Mouse (Mus musculus): ENCODE measurements at regions not wholly inside any gene's neighbourhood (a gene's known extent, or its start where the extent isn't known, plus 50 kb on each side); places are given as distances from the start of the nearest gene placed in this dataset.

DNA sequence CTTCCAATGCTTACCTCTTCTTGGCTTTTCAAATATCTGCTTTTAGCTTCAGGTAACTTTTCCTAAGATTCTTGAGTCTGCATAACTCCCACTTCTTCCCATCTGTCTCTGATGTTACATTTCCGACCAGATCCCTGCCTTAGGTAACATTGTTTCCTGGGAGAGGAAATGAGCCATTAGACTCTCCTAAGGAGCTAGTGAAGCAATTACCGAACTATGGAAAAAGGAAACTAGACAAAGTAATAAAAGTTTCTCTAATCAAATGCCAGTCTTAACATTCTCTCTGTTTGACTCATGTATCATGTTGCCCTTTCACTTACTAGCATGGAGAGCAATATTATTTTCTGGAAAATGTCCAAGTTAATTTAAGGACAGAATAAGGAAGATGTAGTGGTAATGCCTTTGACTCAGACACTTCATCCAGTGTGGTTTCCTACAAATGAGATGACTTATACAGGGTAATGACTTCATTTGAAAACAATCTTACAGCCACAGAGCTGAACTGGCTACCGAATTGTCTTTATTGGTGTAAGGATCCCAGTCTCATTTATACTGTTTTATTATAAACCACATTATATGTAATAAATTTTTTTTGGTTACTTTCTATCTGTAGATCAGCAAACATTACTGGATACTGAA is 263.8 kb upstream of the Fam84a start:
- H3K4me1 ChIP-seq (replicated peaks): no peaks in the 10 kb centered on the region
- no peak overlapping the region for H3K27ac ChIP-seq
- 88% methylated on average over 3 of the region's 3 CpGs for WGBS
- H3K9ac ChIP-seq (replicated peaks): no peak overlapping the region
- H3K4me3 ChIP-seq (replicated peaks): no peak overlapping the region
- no peaks in the 10 kb centered on the region for H3K36me3 ChIP-seq
- H3K9me3 ChIP-seq: no peaks in the 10 kb centered on the region
- ATAC-seq: no peak
- H3K4me2 ChIP-seq (replicated peaks): no peak overlapping the region
- H3K27me3 ChIP-seq: no peaks in the 10 kb centered on the region

DNA sequence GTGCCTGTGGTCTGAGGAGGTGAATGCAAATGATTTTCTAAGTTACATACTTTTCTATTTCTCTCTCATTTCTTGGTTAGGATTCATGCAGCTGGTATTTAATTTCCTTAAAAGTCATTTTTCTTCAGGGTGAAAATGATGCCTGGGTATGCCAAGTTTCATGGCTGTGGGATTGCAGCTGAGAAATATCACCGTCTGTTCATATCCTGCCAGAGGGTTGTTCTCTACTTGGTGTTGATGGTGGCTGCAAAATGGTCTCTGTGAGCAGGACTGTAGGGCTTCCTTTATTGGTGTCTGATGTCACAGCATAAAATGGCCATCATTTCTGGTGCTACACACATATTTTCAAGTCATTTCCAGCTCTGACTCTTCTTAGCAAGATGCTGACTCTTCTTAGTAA is 259.2 kb upstream of the Fam84a start:
- H3K4me3 ChIP-seq (replicated peaks): no peak overlapping the region
- no peak overlapping the region for H3K9ac ChIP-seq (replicated peaks)
- no peak overlapping the region for H3K4me2 ChIP-seq (replicated peaks)
- no peaks in the 10 kb centered on the region for H3K4me1 ChIP-seq (replicated peaks)
- no peak overlapping the region for H3K27ac ChIP-seq
- ATAC-seq: no peak
- H3K27me3 ChIP-seq: no peaks in the 10 kb centered on the region
- H3K9me3 ChIP-seq: no peaks in the 10 kb centered on the region
- WGBS: 97% methylated on average over 1 of the region's 1 CpGs
- no peaks in the 10 kb centered on the region for H3K36me3 ChIP-seq

- H3K9me3 ChIP-seq: no peaks in the 10 kb centered on the region
- ATAC-seq: no peak
- WGBS: 90% methylated on average over 1 of the region's 1 CpGs
Observed at GRCm38 (mm10) chr12:14405796-14406195, 253.9 kb upstream of the Fam84a start.

DNA sequence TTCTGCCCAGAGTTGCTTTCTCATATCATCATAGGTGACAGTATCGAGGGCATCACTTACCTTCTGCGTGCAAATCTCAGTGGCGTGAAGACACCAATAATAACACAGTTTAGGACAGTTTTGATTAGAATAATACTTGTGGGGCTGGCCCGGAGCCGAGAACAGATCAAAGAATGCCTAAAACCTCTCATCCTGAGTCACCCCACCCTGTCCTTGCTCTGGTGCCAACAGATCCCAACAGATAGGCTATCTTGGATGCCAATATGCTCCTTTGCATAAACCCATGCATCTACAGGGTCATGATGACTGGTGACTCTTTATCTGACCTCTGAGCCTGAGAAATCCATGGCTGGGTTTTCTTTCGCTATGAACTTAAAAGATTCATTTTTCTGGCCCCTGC is 224.4 kb upstream of the Fam84a start:
- Histone ChIP-seq H3K27me3 (no peaks in the 10 kb centered on the region), H3K9ac (replicated peaks) (no peak overlapping the region), H3K4me2 (replicated peaks) (no peak overlapping the region), H3K9me3 (no peaks in the 10 kb centered on the region), H3K36me3 (no peaks in the 10 kb centered on the region), H3K4me3 (replicated peaks) (no peak overlapping the region), H3K4me1 (replicated peaks) (no peaks in the 10 kb centered on the region), H3K27ac (no peak overlapping the region)
- no peak for ATAC-seq
- 89% methylated on average over 6 of the region's 6 CpGs for WGBS

More at GRCm38 (mm10) chr12:14405796-14406195, 253.9 kb upstream of the Fam84a start:
- Histone ChIP-seq H3K4me1 (replicated peaks) (no peaks in the 10 kb centered on the region), H3K27ac (no peak overlapping the region), H3K4me2 (replicated peaks) (no peak overlapping the region), H3K4me3 (replicated peaks) (no peak overlapping the region), H3K9ac (replicated peaks) (no peak overlapping the region), H3K27me3 (no peaks in the 10 kb centered on the region), H3K36me3 (no peaks in the 10 kb centered on the region)

- Histone ChIP-seq H3K9ac (replicated peaks) (no peak overlapping the region), H3K27ac (no peak overlapping the region), H3K4me1 (replicated peaks) (no peaks in the 10 kb centered on the region), H3K4me3 (replicated peaks) (no peak overlapping the region), H3K9me3 (no peaks in the 10 kb centered on the region), H3K4me2 (replicated peaks) (no peak overlapping the region), H3K27me3 (no peaks in the 10 kb centered on the region), H3K36me3 (no peaks in the 10 kb centered on the region)
- 55% methylated on average over 5 of the region's 5 CpGs for WGBS
- ATAC-seq: no peak
Observed at GRCm38 (mm10) chr12:14338244-14338799, 186.5 kb upstream of the Fam84a start.

- Histone ChIP-seq H3K9me3 (no peaks in the 10 kb centered on the region), H3K4me1 (replicated peaks) (no peaks in the 10 kb centered on the region), H3K4me2 (replicated peaks) (no peak overlapping the region), H3K4me3 (replicated peaks) (no peak overlapping the region), H3K36me3 (no peaks in the 10 kb centered on the region), H3K27me3 (no peaks in the 10 kb centered on the region), H3K9ac (replicated peaks) (no peak overlapping the region), H3K27ac (no peak overlapping the region)
- ATAC-seq: peak; percentile 24; the same call in 1 of the 2 replicates
- 67% methylated on average over 3 of the region's 3 CpGs for WGBS
Observed at GRCm38 (mm10) chr12:14337813-14338212, 186.0 kb upstream of the Fam84a start.

GRCm38 (mm10) chr12:14318693-14319092 is 166.8 kb upstream of the Fam84a start:
- WGBS: 88% methylated on average over 3 of the region's 3 CpGs
- H3K4me3 ChIP-seq (replicated peaks): no peak overlapping the region
- H3K4me1 ChIP-seq (replicated peaks): no peaks in the 10 kb centered on the region
- no peak overlapping the region for H3K9ac ChIP-seq (replicated peaks)
- H3K9me3 ChIP-seq: no peaks in the 10 kb centered on the region
- ATAC-seq: no peak
- H3K27me3 ChIP-seq: no peaks in the 10 kb centered on the region
- no peak overlapping the region for H3K4me2 ChIP-seq (replicated peaks)
- no peaks in the 10 kb centered on the region for H3K36me3 ChIP-seq
- no peak overlapping the region for H3K27ac ChIP-seq

- H3K9me3 ChIP-seq: no peaks in the 10 kb centered on the region
- H3K4me1 ChIP-seq (replicated peaks): no peaks in the 10 kb centered on the region
- H3K27ac ChIP-seq: no peak overlapping the region
- ATAC-seq: no peak
- no peak overlapping the region for H3K4me2 ChIP-seq (replicated peaks)
- H3K36me3 ChIP-seq: no peaks in the 10 kb centered on the region
- 93% methylated on average over 2 of the region's 2 CpGs for WGBS
- no peak overlapping the region for H3K4me3 ChIP-seq (replicated peaks)
- H3K9ac ChIP-seq (replicated peaks): no peak overlapping the region
- H3K27me3 ChIP-seq: no peaks in the 10 kb centered on the region
Observed at GRCm38 (mm10) chr12:14316392-14316791, 164.5 kb upstream of the Fam84a start.

GRCm38 (mm10) chr12:14315780-14316179 is 163.9 kb upstream of the Fam84a start:
- Histone ChIP-seq H3K4me2 (replicated peaks) (no peak overlapping the region), H3K4me3 (replicated peaks) (no peak overlapping the region), H3K4me1 (replicated peaks) (no peaks in the 10 kb centered on the region), H3K27ac (no peak overlapping the region), H3K36me3 (no peaks in the 10 kb centered on the region), H3K9ac (replicated peaks) (no peak overlapping the region), H3K27me3 (no peaks in the 10 kb centered on the region), H3K9me3 (no peaks in the 10 kb centered on the region)
- WGBS: 75% methylated on average over 5 of the region's 5 CpGs
- ATAC-seq: no peak

GRCm38 (mm10) chr12:14302366-14302930 is 150.6 kb upstream of the Fam84a start:
- WGBS: 87% methylated on average over 2 of the region's 2 CpGs
- no peaks in the 10 kb centered on the region for H3K4me1 ChIP-seq (replicated peaks)
- no peak overlapping the region for H3K27ac ChIP-seq
- H3K4me2 ChIP-seq (replicated peaks): no peak overlapping the region
- no peak overlapping the region for H3K4me3 ChIP-seq (replicated peaks)
- no peaks in the 10 kb centered on the region for H3K27me3 ChIP-seq
- H3K36me3 ChIP-seq: no peaks in the 10 kb centered on the region
- ATAC-seq: no peak
- no peaks in the 10 kb centered on the region for H3K9me3 ChIP-seq
- no peak overlapping the region for H3K9ac ChIP-seq (replicated peaks)

DNA sequence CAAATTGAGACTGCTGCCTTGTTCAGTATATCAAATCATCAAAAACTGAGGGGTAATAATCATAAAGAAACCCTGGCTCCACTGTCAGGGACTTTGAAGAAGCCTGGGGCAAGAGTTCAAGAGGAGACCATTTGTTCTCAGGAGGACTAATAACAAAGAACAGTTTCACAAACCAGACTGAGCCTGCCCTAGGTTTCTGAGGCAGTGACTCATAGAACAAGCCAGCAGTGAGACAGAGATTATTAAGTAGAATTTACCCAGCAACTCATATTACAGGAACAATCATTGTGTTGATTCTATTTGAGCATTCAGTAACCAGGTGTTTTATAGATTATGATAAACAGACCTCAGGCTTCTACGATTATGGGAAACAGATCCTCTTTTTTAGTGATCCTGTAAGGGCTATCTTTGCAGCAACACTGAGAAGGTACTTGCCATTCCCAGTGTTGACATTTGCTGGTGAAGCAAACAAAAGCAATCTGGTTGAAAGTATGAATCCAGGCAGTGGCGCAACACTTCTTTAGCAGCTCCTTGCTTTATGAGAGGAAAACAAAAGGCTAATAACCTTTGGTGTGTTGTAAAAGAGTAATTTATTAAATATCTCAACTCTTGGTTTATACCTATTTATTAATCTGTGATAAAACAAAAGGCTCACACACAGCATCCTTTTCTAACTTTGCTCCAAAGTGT is 150.0 kb upstream of the Fam84a start:
- Histone ChIP-seq H3K27me3 (no peaks in the 10 kb centered on the region), H3K4me2 (replicated peaks) (no peak overlapping the region), H3K4me3 (replicated peaks) (no peak overlapping the region), H3K9me3 (no peaks in the 10 kb centered on the region), H3K9ac (replicated peaks) (no peak overlapping the region), H3K27ac (no peak overlapping the region), H3K36me3 (no peaks in the 10 kb centered on the region), H3K4me1 (replicated peaks) (no peaks in the 10 kb centered on the region)
- ATAC-seq: no peak
- WGBS: 84% methylated on average over 2 of the region's 2 CpGs

- no peak for ATAC-seq
- 72% methylated on average over 3 of the region's 3 CpGs for WGBS
- no peaks in the 10 kb centered on the region for H3K9me3 ChIP-seq
Observed at GRCm38 (mm10) chr12:14292083-14292482, 140.2 kb upstream of the Fam84a start.

More at GRCm38 (mm10) chr12:14292083-14292482, 140.2 kb upstream of the Fam84a start:
- Histone ChIP-seq H3K4me2 (replicated peaks) (no peak overlapping the region), H3K27ac (no peak overlapping the region), H3K4me3 (replicated peaks) (no peak overlapping the region), H3K27me3 (no peaks in the 10 kb centered on the region), H3K4me1 (replicated peaks) (no peaks in the 10 kb centered on the region), H3K9ac (replicated peaks) (no peak overlapping the region), H3K36me3 (no peaks in the 10 kb centered on the region)

Measured in midbrain, embryonic 13.5 days (tissue).